Mouse (Mus musculus) liver, postnatal 0 days (tissue): ENCODE data around the gene Tmem18.

ENCODE experiments used
- CTCF ChIP-seq: sonication (generic); IDR thresholded peaks from 2 replicates; pipeline ENCODE4 v1.5.1; 2016; ENCODE audit warnings: antibody characterized with exemption, low read depth
- EP300 ChIP-seq: IDR thresholded peaks from 2 replicates; pipeline ENCODE4 v1.6.1; 2016; ENCODE audit warnings: antibody characterized with exemption, low read depth, mild to moderate bottlenecking

DNA sequence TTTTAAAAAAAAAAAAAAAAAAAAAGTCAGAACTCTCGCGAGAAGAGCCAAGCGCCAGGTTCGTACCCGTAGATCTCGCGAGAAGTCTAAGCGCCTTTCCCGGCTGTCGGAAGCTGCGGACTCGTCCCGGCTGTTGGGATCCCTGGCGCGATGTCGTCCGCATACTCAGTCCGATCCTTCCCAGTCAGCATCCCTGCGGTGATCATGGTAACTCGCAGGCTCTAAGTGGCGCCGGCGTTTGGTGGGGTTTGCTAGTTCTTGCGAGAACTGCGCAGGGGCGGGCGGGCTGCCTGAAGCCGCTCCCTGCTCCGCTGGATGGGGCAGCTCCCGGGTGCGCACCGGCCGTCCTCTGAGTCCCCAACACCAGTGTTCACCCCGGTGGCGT, at the start of gene Tmem18:
- TF ChIP-seq EP300 (peak; percentile 89), CTCF (no peak)
